Mouse (Mus musculus) embryonic facial prominence, embryonic 11.5 days (tissue): ENCODE data around the gene Gm10277. TPM values are rescaled to one million over a fixed set of nuclear protein-coding genes. Genes with fewer than 3 reads are reported as not detected.

ENCODE experiments used
- ATAC-seq: fragments of 200-750 bp; cut with Nextera tagmentation; replicated peaks from 2 replicates; pipeline ENCODE4 v1.8.0; 2017; ENCODE audit warnings: low read depth; ENCODE audit not compliant: insufficient number of reproducible peaks, low FRiP score, low TSS enrichment
- DNase-seq: peaks from one replicate; pipeline ENCODE4 v3.0.0-alpha.2; 2015; ENCODE audit warnings: low spot score
- H3K27ac ChIP-seq: fragments of 300-500 bp; sonication (generic); replicated peaks from 2 replicates; pipeline ENCODE4 v1.5.1; 2014; ENCODE audit warnings: mild to moderate bottlenecking, low read depth, low read length, control low read depth
- H3K27me3 ChIP-seq: fragments of 300-500 bp; sonication (generic); 2 replicates; pipeline ENCODE4 v1.6.1; 2014; ENCODE audit warnings: mild to moderate bottlenecking, low read length, moderate library complexity, mixed read lengths; ENCODE audit not compliant: control insufficient read depth, insufficient read depth
- H3K36me3 ChIP-seq: fragments of 300-500 bp; sonication (generic); replicated peaks from 2 replicates; pipeline ENCODE4 v1.6.1; 2014; ENCODE audit warnings: low read depth, mild to moderate bottlenecking, low read length, moderate library complexity, mixed read lengths; ENCODE audit not compliant: control insufficient read depth, insufficient read depth
- H3K4me1 ChIP-seq: fragments of 300-500 bp; sonication (generic); 2 replicates; pipeline ENCODE4 v1.6.1; 2014; ENCODE audit warnings: low read length, mixed read lengths; ENCODE audit not compliant: control insufficient read depth, insufficient read depth
- H3K4me2 ChIP-seq: fragments of 300-500 bp; sonication (generic); 2 replicates; pipeline ENCODE4 v1.6.1; 2014; ENCODE audit warnings: low read depth, mild to moderate bottlenecking, control low read depth, low read length, moderate library complexity
- H3K4me3 ChIP-seq: fragments of 300-500 bp; sonication (generic); 2 replicates; pipeline ENCODE4 v1.5.1; 2014; ENCODE audit warnings: low read depth, low read length, control low read depth
- H3K9ac ChIP-seq: fragments of 300-500 bp; sonication (generic); replicated peaks from 2 replicates; pipeline ENCODE4 v1.6.1; 2014; ENCODE audit warnings: mild to moderate bottlenecking, control low read depth, low read length
- H3K9me3 ChIP-seq: fragments of 300-500 bp; sonication (generic); replicated peaks from 2 replicates; pipeline ENCODE4 v1.6.1; 2016; ENCODE audit warnings: mild to moderate bottlenecking, low read length, inconsistent platforms, mixed read lengths; ENCODE audit not compliant: control insufficient read depth
- WGBS: fragments of 180-500 bp; shearing (Covaris S2); extraction: QIAGEN DNeasy Blood & Tissue Kit; methylation state at CpG from one replicate; pipeline ENCODE4 v1.1.7; 2014; 5-methylcytosine and 5-hydroxymethylcytosine counted together
- polyA plus RNA-seq: library from polyadenylated mRNA; unstranded; fragments of >200 nt; fragmentation: Nextera tagmentation; extraction: Ambion mirVana; gene quantifications from 2 replicates; pipeline ENCODE4 v1.2.1, GENCODE M21; 2014

The Gm10277 gene
- polyA plus RNA-seq, 1 experiment from 2014 or later, result 0.49 TPM

- Histone ChIP-seq H3K4me3 (no peak overlapping the region), H3K36me3 (no peaks in the 10 kb centered on the region), H3K4me1 (peaks cover 6% of the 10 kb centered on the region), H3K4me2 (peak overlapping the region; percentile 81; the same call in 1 of the 2 replicates), H3K27me3 (no peaks in the 10 kb centered on the region), H3K27ac (no peak overlapping the region), H3K9ac (no peak overlapping the region; the same call in 1 of the 2 replicates), H3K9me3 (no peaks in the 10 kb centered on the region)
- no peak for DNase-seq
- WGBS, result 44% methylated on average over 9 of the region's 9 CpGs
- ATAC-seq, result no peak
These were observed 22.7 kb downstream of the Gm10277 start for GRCm38 (mm10) chr11:77764694-77765458.

- Histone ChIP-seq H3K27me3 (no peaks in the 10 kb centered on the region), H3K36me3 (no peaks in the 10 kb centered on the region), H3K27ac (peak overlapping the region; percentile 63), H3K9ac (peak overlapping the region; percentile 92), H3K4me3 (peak overlapping the region; percentile 78), H3K9me3 (no peaks in the 10 kb centered on the region), H3K4me2 (peak overlapping the region; percentile 81), H3K4me1 (peaks cover 6% of the 10 kb centered on the region)
- 4% methylated on average over 26 of the region's 26 CpGs for WGBS
- DNase-seq (peak; percentile 71), ATAC-seq (peak; percentile 27)
These were observed 23.7 kb downstream of the Gm10277 start for GRCm38 (mm10) chr11:77763673-77764340.

GRCm38 (mm10) chr11:77762783-77763672, 24.5 kb downstream of the Gm10277 start, which contains the start of gene Myo18a:
TSS of gene Myo18a (plus strand) at chr11:77763246.
- Histone ChIP-seq H3K36me3 (no peaks in the 10 kb centered on the region), H3K9me3 (no peaks in the 10 kb centered on the region), H3K27me3 (no peaks in the 10 kb centered on the region), H3K4me3 (peak within 1 kb of the TSS; percentile 78), H3K4me2 (peak within 1 kb of the TSS; percentile 81), H3K4me1 (peaks cover 6% of the 10 kb centered on the region), H3K27ac (peak within 1 kb of the TSS; percentile 63), H3K9ac (peak within 1 kb of the TSS; percentile 92)
- DNase-seq (peak; percentile 91), ATAC-seq (peak; percentile 72)
- WGBS, result 2% methylated on average over 58 of the region's 79 CpGs

- H3K27ac ChIP-seq, result no peak overlapping the region
- H3K27me3 ChIP-seq, result no peaks in the 10 kb centered on the region
- H3K9ac ChIP-seq, result no peak overlapping the region
- 85% methylated on average over 4 of the region's 4 CpGs for WGBS
- H3K9me3 ChIP-seq, result no peaks in the 10 kb centered on the region
- peaks cover 2% of the 10 kb centered on the region; the same call in 1 of the 2 replicates for H3K4me1 ChIP-seq
- H3K36me3 ChIP-seq, result no peaks in the 10 kb centered on the region
- ATAC-seq (no peak), DNase-seq (no peak)
- no peak overlapping the region for H3K4me2 ChIP-seq
- no peak overlapping the region for H3K4me3 ChIP-seq
These were observed 27.5 kb downstream of the Gm10277 start for GRCm38 (mm10) chr11:77760031-77760430.

GRCm38 (mm10) chr11:77753469-77753868, 34.1 kb downstream of the Gm10277 start:
- DNase-seq (no peak), ATAC-seq (no peak)
- H3K4me2 ChIP-seq, result no peak overlapping the region
- H3K27ac ChIP-seq, result no peak overlapping the region
- H3K27me3 ChIP-seq, result no peaks in the 10 kb centered on the region
- WGBS, result 74% methylated on average over 3 of the region's 3 CpGs
- H3K4me3 ChIP-seq, result no peak overlapping the region
- H3K9ac ChIP-seq, result no peak overlapping the region
- H3K9me3 ChIP-seq, result no peaks in the 10 kb centered on the region
- no peaks in the 10 kb centered on the region for H3K4me1 ChIP-seq
- H3K36me3 ChIP-seq, result no peaks in the 10 kb centered on the region

GRCm38 (mm10) chr11:77752525-77752924, 35.0 kb downstream of the Gm10277 start:
- WGBS, result 83% methylated on average over 5 of the region's 5 CpGs
- Histone ChIP-seq H3K4me3 (no peak overlapping the region), H3K9me3 (no peaks in the 10 kb centered on the region), H3K27ac (no peak overlapping the region), H3K27me3 (no peaks in the 10 kb centered on the region), H3K9ac (no peak overlapping the region), H3K4me1 (no peaks in the 10 kb centered on the region), H3K4me2 (no peak overlapping the region), H3K36me3 (no peaks in the 10 kb centered on the region)
- DNase-seq (no peak), ATAC-seq (no peak)

- ATAC-seq (no peak), DNase-seq (no peak)
- Histone ChIP-seq H3K9ac (no peak overlapping the region), H3K4me1 (no peaks in the 10 kb centered on the region), H3K27ac (no peak overlapping the region), H3K4me3 (no peak overlapping the region), H3K36me3 (no peaks in the 10 kb centered on the region), H3K4me2 (no peak overlapping the region), H3K9me3 (no peaks in the 10 kb centered on the region), H3K27me3 (no peaks in the 10 kb centered on the region)
- 89% methylated on average over 5 of the region's 5 CpGs for WGBS
These were observed 38.6 kb downstream of the Gm10277 start for GRCm38 (mm10) chr11:77748996-77749395.
